Mouse (Mus musculus) 416B (cell line): Measurements from ENCODE around the gene Slirp.
A peak's percentile ranks its signal among the peaks of the same experiment; 100 is the strongest.

Experiments
- DNase-seq: peaks from one replicate; pipeline ENCODE4 v3.0.0; 2011; ENCODE audit warnings: low read depth

Slirp gene

GRCm38 (mm10) chr12:87443700-87444122, at the start of gene Slirp, which contains the start of gene Alkbh1:
Slirp (plus strand) TSS chr12:87443896.
Alkbh1 (minus strand) TSS chr12:87444017.
- peak; percentile 94 for DNase-seq

GRCm38 (mm10) chr12:87394316-87394715, 49.4 kb upstream of the Slirp start:
- DNase-seq = no peak

GRCm38 (mm10) chr12:87397126-87397525, 46.6 kb upstream of the Slirp start:
- no peak for DNase-seq

GRCm38 (mm10) chr12:87397811-87398417, 45.8 kb upstream of the Slirp start:
- no peak for DNase-seq

GRCm38 (mm10) chr12:87399119-87399819, 44.4 kb upstream of the Slirp start:
- no peak for DNase-seq

- DNase-seq = no peak
Measured at GRCm38 (mm10) chr12:87401883-87402282, 41.8 kb upstream of the Slirp start.

- no peak for DNase-seq
Measured at GRCm38 (mm10) chr12:87405165-87405564, 38.5 kb upstream of the Slirp start.

- DNase-seq = no peak
Measured at GRCm38 (mm10) chr12:87405721-87406120, 38.0 kb upstream of the Slirp start.

GRCm38 (mm10) chr12:87407869-87408605, 35.7 kb upstream of the Slirp start:
- DNase-seq = peak; percentile 73

GRCm38 (mm10) chr12:87409123-87409522, 34.6 kb upstream of the Slirp start:
- no peak for DNase-seq

- DNase-seq = peak; percentile 87
Measured at GRCm38 (mm10) chr12:87410999-87411398, 32.7 kb upstream of the Slirp start.

- DNase-seq = peak; percentile 72
Measured at GRCm38 (mm10) chr12:87413179-87413790, 30.4 kb upstream of the Slirp start.

GRCm38 (mm10) chr12:87415358-87415757, 28.3 kb upstream of the Slirp start:
- no peak for DNase-seq

- peak; percentile 88 for DNase-seq
Measured at GRCm38 (mm10) chr12:87416690-87417089, 27.0 kb upstream of the Slirp start.

- no peak for DNase-seq
Measured at GRCm38 (mm10) chr12:87418921-87419320, 24.8 kb upstream of the Slirp start.

- no peak for DNase-seq
Measured at GRCm38 (mm10) chr12:87419974-87420485, 23.7 kb upstream of the Slirp start.

GRCm38 (mm10) chr12:87421708-87422507, 21.8 kb upstream of the Slirp start:
- DNase-seq = peak; percentile 52

GRCm38 (mm10) chr12:87423700-87424099, 20.0 kb upstream of the Slirp start:
- DNase-seq = peak; percentile 33

- DNase-seq = no peak
Measured at GRCm38 (mm10) chr12:87424516-87424915, 19.2 kb upstream of the Slirp start.

GRCm38 (mm10) chr12:87426354-87427031, 17.2 kb upstream of the Slirp start:
- DNase-seq = peak; percentile 28

- DNase-seq = no peak
Measured at GRCm38 (mm10) chr12:87428295-87428694, 15.4 kb upstream of the Slirp start.
